Mouse (Mus musculus): ENCODE data around the gene Fmnl2.

DNA sequence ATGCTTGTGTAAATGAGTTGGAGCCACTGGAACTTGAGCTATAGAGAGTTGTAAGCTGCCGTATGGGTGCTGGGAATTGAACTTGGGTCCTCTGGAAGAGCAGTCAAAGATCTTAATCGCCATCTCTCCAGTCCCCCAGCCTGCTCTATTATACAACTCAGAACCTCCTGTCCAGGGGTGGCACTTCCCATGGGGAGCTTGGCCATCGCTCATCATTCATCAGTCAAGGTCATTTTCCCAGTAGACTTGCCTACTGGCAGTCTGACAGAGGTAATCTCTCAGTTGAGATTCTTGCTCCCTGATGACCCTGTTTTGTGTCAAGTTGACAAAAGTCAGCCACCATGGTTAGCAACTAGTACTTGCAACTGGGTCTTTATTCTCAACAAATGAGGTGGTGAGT is 165.3 kb downstream of the Fmnl2 start:
- TF ChIP-seq CTCF (IDR thresholded peaks at IDR 0.05; ENCODE audit: low read depth) (no peak), EP300 (IDR thresholded peaks at IDR 0.05; ENCODE audit: low read depth) (no peak)

Measured in liver, postnatal 0 days (tissue).